Mouse (Mus musculus): ENCODE measurements around the gene Plekhh3. TPM values are rescaled to one million over a fixed set of nuclear protein-coding genes. Genes with fewer than 3 reads are reported as not detected.

Plekhh3 gene
- polyA plus RNA-seq, 1 experiment from 2014 or later = 23.5 TPM

DNA sequence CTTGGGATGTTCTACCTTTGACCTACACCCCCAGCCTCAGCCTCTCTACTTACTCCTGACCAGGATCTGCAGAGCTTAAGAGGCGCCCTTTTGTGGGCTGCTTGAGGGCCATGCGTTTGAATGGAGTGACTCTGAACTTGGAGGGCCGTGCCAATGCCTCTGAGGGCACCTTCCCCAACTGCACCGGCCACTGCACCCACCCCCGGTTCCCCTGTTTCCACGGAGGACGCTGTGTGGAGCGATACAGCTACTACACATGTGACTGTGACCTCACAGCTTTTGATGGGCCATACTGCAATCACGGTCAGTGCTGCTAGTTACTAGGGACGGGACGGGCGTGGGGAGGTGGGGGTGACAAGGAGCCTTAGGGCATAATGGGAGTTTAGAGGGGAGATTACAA, 13.8 kb upstream of the Plekhh3 start:
- ATAC-seq (ENCODE audit: insufficient read depth, low FRiP score, low read depth) = no peak
- no peak overlapping the region for H3K27ac ChIP-seq
- H3K9ac ChIP-seq = no peak overlapping the region
- H3K4me2 ChIP-seq = no peak overlapping the region
- 92% methylated on average over 12 of the region's 12 CpGs for WGBS
- no peak overlapping the region for H3K4me3 ChIP-seq (replicated peaks)
- peaks cover 18% of the 10 kb centered on the region for H3K4me1 ChIP-seq
- H3K27me3 ChIP-seq (replicated peaks) = no peaks in the 10 kb centered on the region
- H3K9me3 ChIP-seq = no peaks in the 10 kb centered on the region
- H3K36me3 ChIP-seq = 0 out of 2 replicates have a peak, but pooled peaks cover 3% of the 10 kb centered on the region

DNA sequence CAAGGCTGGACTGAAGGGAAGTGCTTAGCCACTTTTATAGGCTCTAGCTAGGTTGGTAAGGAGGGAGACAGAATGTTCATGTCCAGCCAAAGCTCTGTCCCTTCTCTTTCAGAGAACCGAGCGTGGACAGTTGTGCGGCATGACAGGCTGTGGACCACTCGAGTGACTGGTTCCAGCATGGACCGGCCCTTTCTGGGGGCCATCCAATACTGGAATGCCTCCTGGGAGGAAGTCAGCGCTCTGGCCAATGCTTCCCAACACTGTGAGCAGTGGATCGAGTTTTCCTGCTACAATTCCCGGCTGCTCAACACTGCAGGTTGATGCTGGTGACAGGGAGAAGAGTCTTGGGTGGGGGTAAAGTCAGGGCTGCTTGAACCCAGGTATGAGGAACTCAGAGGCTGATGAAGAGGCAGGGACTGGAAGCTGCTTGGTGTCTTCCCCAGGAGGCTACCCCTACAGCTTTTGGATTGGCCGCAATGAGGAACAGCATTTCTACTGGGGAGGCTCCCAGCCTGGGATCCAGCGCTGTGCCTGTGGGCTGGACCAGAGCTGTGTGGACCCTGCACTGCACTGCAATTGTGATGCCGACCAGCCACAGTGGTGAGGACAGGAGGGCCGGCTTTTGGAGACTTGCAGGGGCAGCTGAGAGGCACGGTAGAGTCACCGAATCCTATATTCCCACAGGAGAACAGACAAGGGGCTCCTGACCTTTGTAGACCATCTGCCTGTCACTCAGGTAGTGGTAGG, 11.8 kb upstream of the Plekhh3 start:
- Histone ChIP-seq H3K4me1 (0 out of 2 replicates have a peak, but pooled peaks cover 4% of the 10 kb centered on the region), H3K9me3 (no peaks in the 10 kb centered on the region), H3K4me3 (replicated peaks) (no peak overlapping the region), H3K36me3 (0 out of 2 replicates have a peak, but pooled peaks cover 3% of the 10 kb centered on the region), H3K9ac (no peak overlapping the region), H3K27ac (no peak overlapping the region), H3K4me2 (no peak overlapping the region), H3K27me3 (replicated peaks) (peaks cover 9% of the 10 kb centered on the region; the same call in 1 of the 2 replicates)
- 79% methylated on average over 14 of the region's 14 CpGs for WGBS
- no peak for ATAC-seq (ENCODE audit: insufficient read depth, low FRiP score, low read depth)

DNA sequence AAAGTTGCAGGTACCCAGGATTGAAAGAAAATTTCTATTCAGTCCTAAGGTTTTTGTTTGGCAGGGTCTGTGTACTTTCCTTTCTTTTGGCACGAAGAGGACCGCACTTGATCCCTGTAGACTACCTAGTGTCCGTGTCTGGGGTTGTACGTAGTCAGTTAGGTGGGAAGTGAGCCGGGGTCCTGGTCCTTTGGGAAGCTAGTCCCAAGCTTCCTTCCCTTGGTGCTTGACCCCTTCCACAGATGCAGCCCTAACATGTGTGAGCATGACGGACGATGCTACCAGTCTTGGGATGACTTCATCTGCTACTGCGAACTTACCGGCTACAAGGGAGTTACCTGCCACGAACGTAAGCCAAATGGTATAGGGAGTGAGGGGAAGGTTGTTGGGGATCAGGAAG, 10.8 kb upstream of the Plekhh3 start:
- H3K27ac ChIP-seq = no peak overlapping the region
- no peak overlapping the region for H3K9ac ChIP-seq
- peaks cover 10% of the 10 kb centered on the region for H3K4me1 ChIP-seq
- H3K9me3 ChIP-seq = no peaks in the 10 kb centered on the region
- no peak overlapping the region for H3K4me2 ChIP-seq
- WGBS = 92% methylated on average over 11 of the region's 11 CpGs
- peaks cover 19% of the 10 kb centered on the region for H3K27me3 ChIP-seq (replicated peaks)
- H3K36me3 ChIP-seq = 0 out of 2 replicates have a peak, but pooled peaks cover 3% of the 10 kb centered on the region
- no peak overlapping the region for H3K4me3 ChIP-seq (replicated peaks)
- no peak for ATAC-seq (ENCODE audit: insufficient read depth, low FRiP score, low read depth)

DNA sequence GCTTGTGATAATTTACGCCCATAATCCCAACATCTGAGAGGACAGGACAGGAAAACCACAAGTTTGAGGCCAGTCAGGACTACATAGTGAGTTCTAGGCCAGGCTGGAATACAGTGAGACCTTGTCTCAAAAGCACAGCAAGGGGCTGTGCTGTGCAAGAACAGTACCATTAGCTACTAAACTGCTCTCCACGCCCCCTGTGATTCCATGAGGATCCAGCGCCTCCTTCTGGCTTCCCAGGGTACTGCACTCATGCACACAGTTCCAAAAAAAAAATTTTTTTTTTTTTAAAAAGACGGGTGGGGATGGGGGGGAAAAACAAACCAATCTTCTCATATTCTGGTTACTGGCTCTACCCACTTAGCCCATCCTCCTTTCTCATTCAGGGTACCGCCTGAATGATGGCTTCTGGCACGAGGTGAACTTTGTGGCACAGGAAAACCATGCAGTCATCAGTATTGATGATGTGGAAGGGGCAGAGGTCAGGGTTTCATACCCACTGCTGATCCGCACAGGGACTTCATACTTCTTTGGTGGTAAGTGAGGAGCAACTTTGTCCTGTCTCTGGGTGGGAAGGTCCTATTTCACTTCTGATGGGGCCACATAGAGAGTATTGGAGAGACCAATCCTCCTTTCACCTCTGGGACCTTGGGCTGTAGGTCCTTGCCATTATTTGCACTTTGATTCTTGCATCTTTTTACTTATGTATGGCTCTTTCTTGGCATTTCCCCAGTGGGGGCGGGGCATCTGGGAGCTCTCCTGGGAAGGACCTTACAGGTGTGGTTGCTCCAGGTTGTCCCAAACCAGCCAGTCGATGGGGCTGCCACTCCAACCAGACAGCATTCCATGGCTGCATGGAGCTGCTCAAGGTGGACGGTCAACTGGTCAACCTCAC, 9.9 kb upstream of the Plekhh3 start:
- H3K9ac ChIP-seq = no peak overlapping the region
- ATAC-seq (ENCODE audit: insufficient read depth, low FRiP score, low read depth) = no peak
- H3K4me3 ChIP-seq (replicated peaks) = no peak overlapping the region
- WGBS = 34% methylated on average over 10 of the region's 10 CpGs
- no peak overlapping the region for H3K27ac ChIP-seq
- H3K4me2 ChIP-seq = no peak overlapping the region
- no peaks in the 10 kb centered on the region for H3K36me3 ChIP-seq
- peaks cover 17% of the 10 kb centered on the region for H3K4me1 ChIP-seq
- H3K9me3 ChIP-seq = no peaks in the 10 kb centered on the region
- H3K27me3 ChIP-seq (replicated peaks) = peaks cover 23% of the 10 kb centered on the region

DNA sequence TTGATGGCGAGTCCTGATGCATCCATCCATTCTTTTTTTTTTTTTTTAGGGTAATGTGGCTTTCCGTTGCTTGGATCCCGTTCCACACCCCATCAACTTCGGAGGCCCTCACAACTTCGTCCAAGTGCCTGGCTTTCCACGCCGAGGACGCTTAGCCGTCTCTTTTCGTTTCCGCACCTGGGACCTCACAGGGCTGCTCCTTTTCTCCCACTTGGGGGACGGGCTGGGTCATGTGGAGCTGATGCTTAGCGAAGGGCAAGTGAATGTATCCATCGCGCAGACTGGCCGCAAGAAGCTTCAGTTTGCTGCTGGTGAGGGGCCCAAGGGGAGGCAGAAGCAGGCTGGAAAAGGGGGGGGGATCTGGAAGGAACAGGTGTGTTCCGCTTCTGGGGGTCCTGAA, 9.1 kb upstream of the Plekhh3 start:
- no peak overlapping the region for H3K27ac ChIP-seq
- no peaks in the 10 kb centered on the region for H3K9me3 ChIP-seq
- ATAC-seq (ENCODE audit: insufficient read depth, low FRiP score, low read depth) = no peak
- H3K27me3 ChIP-seq (replicated peaks) = peaks cover 24% of the 10 kb centered on the region
- H3K4me1 ChIP-seq = peaks cover 19% of the 10 kb centered on the region
- H3K9ac ChIP-seq = no peak overlapping the region
- H3K36me3 ChIP-seq = no peaks in the 10 kb centered on the region
- no peak overlapping the region for H3K4me2 ChIP-seq
- 55% methylated on average over 17 of the region's 17 CpGs for WGBS
- H3K4me3 ChIP-seq (replicated peaks) = no peak overlapping the region

DNA sequence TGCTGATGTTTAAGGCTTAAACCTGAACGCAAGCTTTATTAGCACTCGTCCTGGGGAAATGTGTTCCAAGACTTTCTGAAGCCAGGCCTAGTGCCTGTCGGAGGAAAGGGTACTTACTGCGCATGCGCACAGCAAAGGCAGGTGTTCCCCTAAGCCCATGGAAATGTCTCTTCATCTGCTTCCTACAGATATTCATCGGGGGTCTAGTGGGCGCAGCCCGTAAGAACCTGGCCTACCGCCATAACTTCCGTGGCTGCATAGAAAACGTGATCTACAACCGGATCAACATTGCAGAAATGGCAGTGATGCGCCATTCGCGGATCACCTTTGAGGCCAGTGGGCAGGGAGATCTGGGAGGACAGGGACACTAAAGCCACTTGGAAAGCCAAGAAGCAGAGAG, 8.2 kb upstream of the Plekhh3 start:
- H3K27me3 ChIP-seq (replicated peaks) = peaks cover 27% of the 10 kb centered on the region
- H3K9me3 ChIP-seq = no peaks in the 10 kb centered on the region
- H3K27ac ChIP-seq = no peak overlapping the region
- no peaks in the 10 kb centered on the region for H3K36me3 ChIP-seq
- no peak overlapping the region for H3K9ac ChIP-seq
- WGBS = 76% methylated on average over 15 of the region's 15 CpGs
- peaks cover 28% of the 10 kb centered on the region for H3K4me1 ChIP-seq
- no peak overlapping the region for H3K4me3 ChIP-seq (replicated peaks)
- H3K4me2 ChIP-seq = no peak overlapping the region
- no peak for ATAC-seq (ENCODE audit: insufficient read depth, low FRiP score, low read depth)

DNA sequence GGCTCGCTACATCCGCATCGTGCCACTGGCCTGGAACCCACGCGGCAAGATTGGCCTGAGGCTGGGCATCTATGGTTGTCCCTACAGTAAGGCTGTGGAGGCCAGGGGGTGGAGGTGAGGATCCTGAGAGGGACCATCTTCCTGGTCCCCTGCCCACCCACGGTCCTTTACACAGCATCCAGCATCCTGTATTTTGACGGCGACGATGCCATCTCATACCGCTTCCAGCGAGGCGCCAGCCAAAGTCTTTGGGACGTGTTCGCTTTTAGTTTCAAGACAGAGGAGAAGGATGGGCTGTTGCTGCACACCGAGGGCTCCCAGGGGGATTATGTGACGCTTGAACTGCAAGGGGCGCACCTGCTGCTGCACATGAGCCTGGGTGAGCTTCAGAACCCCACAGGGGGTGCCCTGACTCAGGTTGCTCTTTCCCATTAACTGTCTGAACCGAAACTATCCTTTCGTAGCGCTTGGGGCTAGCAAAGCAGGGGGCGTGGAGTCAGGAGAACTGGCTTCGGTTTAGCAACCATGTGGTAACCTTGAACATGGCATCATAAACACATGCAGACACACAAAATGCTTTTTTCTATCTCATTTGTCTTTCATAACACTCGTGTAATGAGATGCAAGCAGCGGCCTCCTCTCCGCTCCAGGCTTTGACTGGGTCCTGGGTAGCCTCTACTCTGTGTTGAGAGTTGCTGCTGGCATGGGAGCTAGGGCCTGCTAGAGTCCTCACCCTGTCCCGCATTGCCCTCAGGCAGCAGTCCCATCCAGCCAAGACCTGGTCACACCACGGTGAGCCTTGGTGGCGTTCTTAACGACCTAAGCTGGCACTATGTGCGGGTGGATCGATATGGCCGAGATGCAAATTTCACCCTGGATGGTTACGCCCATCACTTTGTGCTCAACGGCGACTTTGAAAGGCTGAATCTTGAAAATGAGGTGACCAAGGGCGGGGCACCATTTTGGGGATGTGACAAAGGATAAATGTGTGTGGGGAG, 7.2 kb upstream of the Plekhh3 start:
- Histone ChIP-seq H3K4me3 (replicated peaks) (no peak overlapping the region), H3K4me1 (peaks cover 37% of the 10 kb centered on the region)

DNA sequence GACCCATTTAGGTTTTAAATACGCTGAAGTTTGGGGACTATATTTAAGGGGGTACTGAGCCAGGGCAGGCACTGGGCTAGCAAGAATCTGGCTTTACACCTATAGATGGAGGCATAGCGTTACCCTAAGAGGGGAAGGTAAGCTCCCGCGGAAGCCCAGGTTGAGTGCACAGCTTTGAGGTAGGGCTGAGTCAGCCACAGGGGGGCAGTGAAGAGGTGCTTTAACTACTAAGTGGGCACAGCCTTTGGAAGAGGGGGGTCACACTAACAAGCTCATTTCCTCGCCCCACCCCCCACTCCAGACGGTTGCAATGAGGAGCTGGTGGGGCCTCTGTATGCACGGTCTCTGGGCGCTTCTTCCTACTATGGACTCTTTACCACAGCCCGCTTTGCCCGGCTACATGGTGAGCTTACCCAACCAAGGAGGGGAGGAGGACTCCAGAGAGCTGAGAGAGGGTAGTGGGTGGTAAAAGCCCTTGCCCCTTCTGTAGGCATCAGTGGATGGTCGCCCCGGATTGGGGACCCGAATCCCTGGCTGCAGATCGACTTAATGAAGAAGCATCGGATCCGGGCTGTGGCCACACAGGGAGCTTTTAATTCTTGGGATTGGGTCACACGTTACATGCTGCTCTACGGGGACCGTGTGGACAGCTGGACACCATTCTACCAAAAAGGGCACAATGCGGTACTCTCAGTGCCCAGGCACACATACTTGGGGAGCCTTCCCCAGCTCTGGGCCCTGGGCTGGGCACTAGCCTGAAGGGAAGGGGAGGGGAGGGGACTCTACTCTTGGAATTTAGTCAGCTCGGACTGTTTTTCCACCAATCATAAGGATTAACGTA, 6.0 kb upstream of the Plekhh3 start:
- Histone ChIP-seq H3K36me3 (no peaks in the 10 kb centered on the region), H3K4me3 (replicated peaks) (peak overlapping the region; percentile 35), H3K9me3 (no peaks in the 10 kb centered on the region)

More for the DNA sequence above, 7.2 kb upstream of the Plekhh3 start:
- H3K4me2 ChIP-seq = no peak overlapping the region
- no peaks in the 10 kb centered on the region for H3K36me3 ChIP-seq
- ATAC-seq (ENCODE audit: insufficient read depth, low FRiP score, low read depth) = no peak
- WGBS = 56% methylated on average over 36 of the region's 36 CpGs
- no peaks in the 10 kb centered on the region for H3K9me3 ChIP-seq
- no peak overlapping the region for H3K27ac ChIP-seq
- peaks cover 27% of the 10 kb centered on the region for H3K27me3 ChIP-seq (replicated peaks)
- no peak overlapping the region for H3K9ac ChIP-seq

DNA sequence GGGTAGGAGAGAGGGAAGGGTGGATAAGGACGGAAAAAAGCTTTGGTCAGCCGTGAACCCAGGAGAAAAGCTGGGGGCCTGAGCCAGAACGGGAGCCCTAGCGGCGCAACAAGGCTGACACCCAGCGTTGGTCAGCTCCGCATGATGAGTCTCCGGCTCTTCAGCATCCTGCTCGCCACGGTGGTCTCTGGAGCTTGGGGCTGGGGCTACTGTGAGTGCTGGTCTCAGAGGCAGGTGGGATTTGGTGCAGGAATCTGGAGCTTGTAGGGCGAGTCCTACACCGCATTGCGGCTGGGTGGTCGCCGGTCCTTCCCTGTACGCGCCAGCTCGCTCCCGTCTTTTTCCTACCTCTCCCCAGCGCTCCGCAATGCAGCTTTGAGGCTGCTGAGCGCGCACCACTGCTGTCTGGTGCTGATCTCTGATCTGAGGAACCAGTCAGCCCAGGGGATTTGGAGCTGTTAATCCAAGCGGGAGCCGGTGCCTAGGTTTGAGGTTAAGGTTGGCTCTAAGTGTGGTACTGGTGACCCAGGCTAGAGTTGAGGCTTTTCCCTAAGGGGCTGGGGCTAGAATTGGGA, 5.1 kb upstream of the Plekhh3 start:
- H3K4me1 ChIP-seq = peaks cover 49% of the 10 kb centered on the region
- no peak for ATAC-seq (ENCODE audit: insufficient read depth, low FRiP score, low read depth)
- WGBS = 1% methylated on average over 25 of the region's 25 CpGs
- H3K9ac ChIP-seq = no peak overlapping the region
- H3K27me3 ChIP-seq (replicated peaks) = peaks cover 27% of the 10 kb centered on the region
- no peaks in the 10 kb centered on the region for H3K36me3 ChIP-seq
- no peak overlapping the region for H3K27ac ChIP-seq
- H3K4me2 ChIP-seq = peak overlapping the region; percentile 58
- no peaks in the 10 kb centered on the region for H3K9me3 ChIP-seq
- H3K4me3 ChIP-seq (replicated peaks) = peak overlapping the region; percentile 35

More for the DNA sequence above, 6.0 kb upstream of the Plekhh3 start:
- ATAC-seq (ENCODE audit: insufficient read depth, low FRiP score, low read depth) = no peak; the same call in 1 of the 2 replicates
- Histone ChIP-seq H3K4me2 (peak overlapping the region; percentile 58), H3K27ac (no peak overlapping the region), H3K9ac (no peak overlapping the region), H3K4me1 (peaks cover 48% of the 10 kb centered on the region), H3K27me3 (replicated peaks) (peaks cover 27% of the 10 kb centered on the region)
- 36% methylated on average over 22 of the region's 22 CpGs for WGBS

DNA sequence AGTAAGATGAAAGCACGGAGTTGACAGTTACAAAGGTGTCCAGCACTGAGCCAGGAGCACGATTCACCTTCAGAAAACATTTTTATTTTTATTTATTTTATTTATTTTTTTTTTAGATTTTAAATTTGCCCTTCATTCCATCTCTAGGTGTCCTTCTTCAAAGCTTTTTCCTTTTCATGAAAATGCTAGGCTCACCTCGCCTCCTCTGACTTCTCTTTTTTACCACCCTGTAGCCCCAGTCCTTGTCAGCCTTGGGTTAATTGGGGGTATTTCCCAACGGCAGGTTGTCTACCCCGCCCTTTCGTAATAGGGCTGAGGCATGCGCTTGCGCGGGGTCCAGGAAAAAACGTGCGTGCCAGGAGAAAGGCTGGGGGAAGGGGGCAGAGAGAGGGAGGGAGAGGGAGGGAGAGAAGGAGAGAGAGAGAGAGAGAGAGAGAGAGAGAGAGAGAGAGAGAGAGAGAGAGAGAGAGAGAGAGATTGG, 4.5 kb upstream of the Plekhh3 start:
- Histone ChIP-seq H3K27ac (no peak overlapping the region), H3K27me3 (replicated peaks) (peaks cover 27% of the 10 kb centered on the region), H3K4me1 (peaks cover 49% of the 10 kb centered on the region), H3K4me2 (peak overlapping the region; percentile 58), H3K36me3 (no peaks in the 10 kb centered on the region), H3K9me3 (no peaks in the 10 kb centered on the region), H3K4me3 (replicated peaks) (peak overlapping the region; percentile 35; the same call in 1 of the 2 replicates), H3K9ac (no peak overlapping the region)
- WGBS = 11% methylated on average over 11 of the region's 11 CpGs
- no peak for ATAC-seq (ENCODE audit: insufficient read depth, low FRiP score, low read depth)
